Mouse (Mus musculus): Measurements from ENCODE around the gene Hfe.
"Not testable (repeated sequence)": the region's sequence is repeated elsewhere in the genome, so short reads cannot be mapped to it uniquely, and the experiment has no call there.

The Hfe gene

GRCm38 (mm10) chr13:23752742-23753172 lies 42.1 kb upstream of the Hfe start:
- Histone ChIP-seq H3K27me3 (ENCODE audit: insufficient read depth, low read length) (no peaks in the 10 kb centered on the region), H3K4me1 (replicated peaks; ENCODE audit: low read depth, low read length) (peaks cover 41% of the 10 kb centered on the region), H3K4me3 (replicated peaks; ENCODE audit: low read length) (peak overlapping the region; percentile 64), H3K36me3 (ENCODE audit: insufficient read depth, low read length) (no peaks in the 10 kb centered on the region), H3K9me3 (ENCODE audit: low read length) (no peaks in the 10 kb centered on the region)
- no peak for TF ChIP-seq CTCF (conservative IDR thresholded peaks at IDR 0.05; ENCODE audit: low read length)
- no peak for TF ChIP-seq NANOG (IDR thresholded peaks at IDR 0.05; ENCODE audit: borderline replicate concordance, low read length)
- TF ChIP-seq POU5F1 (IDR thresholded peaks at IDR 0.05; ENCODE audit: borderline replicate concordance, low read length): no peak

GRCm38 (mm10) chr13:23752067-23752741 lies 41.5 kb upstream of the Hfe start, which contains the start of gene Hist1h3b:
Gene Hist1h3b (plus strand): TSS chr13:23752267.
- Histone ChIP-seq H3K4me1 (replicated peaks; ENCODE audit: low read depth, low read length) (peaks cover 45% of the 10 kb centered on the region), H3K4me3 (replicated peaks; ENCODE audit: low read length) (peak within 1 kb of the TSS; percentile 65)
- H3K27me3 ChIP-seq (ENCODE audit: insufficient read depth, low read length); H3K36me3 ChIP-seq (ENCODE audit: insufficient read depth, low read length); H3K9me3 ChIP-seq (ENCODE audit: low read length): not testable (repeated sequence)

GRCm38 (mm10) chr13:23751478-23751956 lies 40.9 kb upstream of the Hfe start:
- Histone ChIP-seq H3K9me3 (ENCODE audit: low read length) (no peaks in the 10 kb centered on the region), H3K27me3 (ENCODE audit: insufficient read depth, low read length) (no peaks in the 10 kb centered on the region), H3K4me1 (replicated peaks; ENCODE audit: low read depth, low read length) (peaks cover 46% of the 10 kb centered on the region), H3K36me3 (ENCODE audit: insufficient read depth, low read length) (no peaks in the 10 kb centered on the region), H3K4me3 (replicated peaks; ENCODE audit: low read length) (peak overlapping the region; percentile 65)
- no peak for TF ChIP-seq NANOG (IDR thresholded peaks at IDR 0.05; ENCODE audit: borderline replicate concordance, low read length)
- TF ChIP-seq CTCF (conservative IDR thresholded peaks at IDR 0.05; ENCODE audit: low read length): no peak
- no peak for TF ChIP-seq POU5F1 (IDR thresholded peaks at IDR 0.05; ENCODE audit: borderline replicate concordance, low read length)

- not testable (repeated sequence) for H3K9me3 ChIP-seq (ENCODE audit: low read length); H3K27me3 ChIP-seq (ENCODE audit: insufficient read depth, low read length); H3K36me3 ChIP-seq (ENCODE audit: insufficient read depth, low read length)
- peak within 1 kb of the TSS; percentile 65 for H3K4me3 ChIP-seq (replicated peaks; ENCODE audit: low read length)
- peaks cover 43% of the 10 kb centered on the region for H3K4me1 ChIP-seq (replicated peaks; ENCODE audit: low read depth, low read length)
Observed at GRCm38 (mm10) chr13:23750839-23751477, 40.3 kb upstream of the Hfe start, which contains the start of gene Hist1h2ab. Gene Hist1h2ab (plus strand): TSS chr13:23751126.

- TF ChIP-seq POU5F1 (IDR thresholded peaks at IDR 0.05; ENCODE audit: borderline replicate concordance, low read length) (no peak), CTCF (conservative IDR thresholded peaks at IDR 0.05; ENCODE audit: low read length) (no peak), NANOG (IDR thresholded peaks at IDR 0.05; ENCODE audit: borderline replicate concordance, low read length) (no peak)
- no peaks in the 10 kb centered on the region for H3K27me3 ChIP-seq (ENCODE audit: insufficient read depth, low read length)
- peaks cover 37% of the 10 kb centered on the region for H3K4me1 ChIP-seq (replicated peaks; ENCODE audit: low read depth, low read length)
Observed at GRCm38 (mm10) chr13:23749563-23750121, 39.0 kb upstream of the Hfe start.

GRCm38 (mm10) chr13:23747892-23748288 lies 37.2 kb upstream of the Hfe start:
- Histone ChIP-seq H3K27me3 (ENCODE audit: insufficient read depth, low read length) (no peaks in the 10 kb centered on the region), H3K9me3 (ENCODE audit: low read length) (no peaks in the 10 kb centered on the region)
- TF ChIP-seq NANOG (IDR thresholded peaks at IDR 0.05; ENCODE audit: borderline replicate concordance, low read length) (no peak), CTCF (conservative IDR thresholded peaks at IDR 0.05; ENCODE audit: low read length) (no peak), POU5F1 (IDR thresholded peaks at IDR 0.05; ENCODE audit: borderline replicate concordance, low read length) (no peak)

More at GRCm38 (mm10) chr13:23749563-23750121, 39.0 kb upstream of the Hfe start:
- H3K36me3 ChIP-seq (ENCODE audit: insufficient read depth, low read length): no peaks in the 10 kb centered on the region
- H3K9me3 ChIP-seq (ENCODE audit: low read length): no peaks in the 10 kb centered on the region
- H3K4me3 ChIP-seq (replicated peaks; ENCODE audit: low read length): no peak overlapping the region

GRCm38 (mm10) chr13:23747081-23747891 lies 36.6 kb upstream of the Hfe start:
- peaks cover 47% of the 10 kb centered on the region for H3K4me1 ChIP-seq (replicated peaks; ENCODE audit: low read depth, low read length)
- no peaks in the 10 kb centered on the region for H3K36me3 ChIP-seq (ENCODE audit: insufficient read depth, low read length)
- H3K9me3 ChIP-seq (ENCODE audit: low read length): no peaks in the 10 kb centered on the region
- H3K4me3 ChIP-seq (replicated peaks; ENCODE audit: low read length): peak overlapping the region; percentile 55
- no peaks in the 10 kb centered on the region for H3K27me3 ChIP-seq (ENCODE audit: insufficient read depth, low read length)
- TF ChIP-seq NANOG (IDR thresholded peaks at IDR 0.05; ENCODE audit: borderline replicate concordance, low read length) (peak; percentile 68; the same call in 1 of the 2 replicates), POU5F1 (IDR thresholded peaks at IDR 0.05; ENCODE audit: borderline replicate concordance, low read length) (no peak)

More at GRCm38 (mm10) chr13:23747892-23748288, 37.2 kb upstream of the Hfe start:
- Histone ChIP-seq H3K36me3 (ENCODE audit: insufficient read depth, low read length) (no peaks in the 10 kb centered on the region), H3K4me3 (replicated peaks; ENCODE audit: low read length) (0 out of 2 replicates have a peak overlapping the region, but pooled peaks have one; percentile 55), H3K4me1 (replicated peaks; ENCODE audit: low read depth, low read length) (peaks cover 45% of the 10 kb centered on the region)

GRCm38 (mm10) chr13:23746201-23747080 lies 35.8 kb upstream of the Hfe start, which contains the start of gene Hist1h2bb:
Gene Hist1h2bb (plus strand): TSS chr13:23746734.
- Histone ChIP-seq H3K4me3 (replicated peaks; ENCODE audit: low read length) (peak within 1 kb of the TSS; percentile 75), H3K4me1 (replicated peaks; ENCODE audit: low read depth, low read length) (peaks cover 47% of the 10 kb centered on the region)
- H3K36me3 ChIP-seq (ENCODE audit: insufficient read depth, low read length); H3K27me3 ChIP-seq (ENCODE audit: insufficient read depth, low read length); H3K9me3 ChIP-seq (ENCODE audit: low read length): not testable (repeated sequence)
